Mouse (Mus musculus): ENCODE measurements around the gene Med7. TPM values are rescaled to one million over a fixed set of nuclear protein-coding genes. Genes with fewer than 3 reads are reported as not detected.

Med7 gene
- polyA plus RNA-seq, 1 experiment from 2014 or later = 39.4 TPM

GRCm38 (mm10) chr11:46435363-46435762, 1.4 kb upstream of the Med7 start:
- Histone ChIP-seq H3K4me3 (ENCODE audit: low read depth, low read length) (no peak overlapping the region), H3K27me3 (ENCODE audit: insufficient read depth, low read length) (no peaks in the 10 kb centered on the region), H3K9ac (replicated peaks) (no peak overlapping the region), H3K36me3 (replicated peaks; ENCODE audit: insufficient read depth, low read length) (peaks cover 10% of the 10 kb centered on the region), H3K4me1 (ENCODE audit: insufficient read depth) (peaks cover 9% of the 10 kb centered on the region), H3K27ac (ENCODE audit: low read depth) (0 out of 2 replicates have a peak overlapping the region, but pooled peaks have one; percentile 9), H3K4me2 (ENCODE audit: low read depth, low read length) (peak overlapping the region; percentile 62), H3K9me3 (ENCODE audit: low read length) (no peaks in the 10 kb centered on the region)
- no peak for ATAC-seq
- no peak for DNase-seq
- TF ChIP-seq CTCF (IDR thresholded peaks at IDR 0.05; ENCODE audit: low read depth) (no peak), EP300 (IDR thresholded peaks at IDR 0.05; ENCODE audit: low read depth) (peak; percentile 74)

GRCm38 (mm10) chr11:46437459-46438000, 805 bp downstream of the Med7 start:
- Histone ChIP-seq H3K27ac (ENCODE audit: low read depth) (peak overlapping the region; percentile 100), H3K9ac (replicated peaks) (peak overlapping the region; percentile 100), H3K9me3 (ENCODE audit: low read length) (no peaks in the 10 kb centered on the region), H3K4me1 (ENCODE audit: insufficient read depth) (peaks cover 9% of the 10 kb centered on the region), H3K4me3 (ENCODE audit: low read depth, low read length) (peak overlapping the region; percentile 100), H3K27me3 (ENCODE audit: insufficient read depth, low read length) (no peaks in the 10 kb centered on the region), H3K4me2 (ENCODE audit: low read depth, low read length) (peak overlapping the region; percentile 87), H3K36me3 (replicated peaks; ENCODE audit: insufficient read depth, low read length) (peaks cover 19% of the 10 kb centered on the region)
- no peak for TF ChIP-seq EP300 (IDR thresholded peaks at IDR 0.05; ENCODE audit: low read depth)
- no peak for TF ChIP-seq CTCF (IDR thresholded peaks at IDR 0.05; ENCODE audit: low read depth)
- DNase-seq (no peak), ATAC-seq (peak; percentile 26)
- under 1% methylated on average over 23 of the region's 23 CpGs for WGBS (ENCODE audit: insufficient replicate concordance)

GRCm38 (mm10) chr11:46439005-46439543, 2.3 kb downstream of the Med7 start:
- Histone ChIP-seq H3K27ac (ENCODE audit: low read depth) (no peak overlapping the region), H3K4me2 (ENCODE audit: low read depth, low read length) (peak overlapping the region; percentile 42), H3K4me1 (ENCODE audit: insufficient read depth) (peaks cover 9% of the 10 kb centered on the region), H3K27me3 (ENCODE audit: insufficient read depth, low read length) (no peaks in the 10 kb centered on the region), H3K36me3 (replicated peaks; ENCODE audit: insufficient read depth, low read length) (peaks cover 27% of the 10 kb centered on the region), H3K9me3 (ENCODE audit: low read length) (no peaks in the 10 kb centered on the region), H3K4me3 (ENCODE audit: low read depth, low read length) (peak overlapping the region; percentile 100; the same call in 1 of the 2 replicates), H3K9ac (replicated peaks) (no peak overlapping the region)
- no peak for ATAC-seq
- WGBS (ENCODE audit: insufficient replicate concordance) = 57% methylated on average over 5 of the region's 5 CpGs
- no peak for TF ChIP-seq CTCF (IDR thresholded peaks at IDR 0.05; ENCODE audit: low read depth)
- no peak for TF ChIP-seq EP300 (IDR thresholded peaks at IDR 0.05; ENCODE audit: low read depth)
- no peak for DNase-seq

- H3K4me2 ChIP-seq (ENCODE audit: low read depth, low read length) = no peak overlapping the region
- peaks cover 27% of the 10 kb centered on the region for H3K36me3 ChIP-seq (replicated peaks; ENCODE audit: insufficient read depth, low read length)
- H3K9ac ChIP-seq (replicated peaks) = no peak overlapping the region
- no peaks in the 10 kb centered on the region for H3K9me3 ChIP-seq (ENCODE audit: low read length)
- no peak overlapping the region for H3K4me3 ChIP-seq (ENCODE audit: low read depth, low read length)
- no peaks in the 10 kb centered on the region for H3K27me3 ChIP-seq (ENCODE audit: insufficient read depth, low read length)
- H3K4me1 ChIP-seq (ENCODE audit: insufficient read depth) = peaks cover 3% of the 10 kb centered on the region
- H3K27ac ChIP-seq (ENCODE audit: low read depth) = no peak overlapping the region
- no peak for TF ChIP-seq CTCF (IDR thresholded peaks at IDR 0.05; ENCODE audit: low read depth)
- TF ChIP-seq EP300 (IDR thresholded peaks at IDR 0.05; ENCODE audit: low read depth) = peak; percentile 93
- WGBS (ENCODE audit: insufficient replicate concordance) = 35% methylated on average over 1 of the region's 1 CpGs
- DNase-seq = no peak
- ATAC-seq = peak; percentile 43
These were observed 5.0 kb downstream of the Med7 start for GRCm38 (mm10) chr11:46441774-46442173.

- Histone ChIP-seq H3K27ac (ENCODE audit: low read depth) (no peak overlapping the region), H3K4me3 (ENCODE audit: low read depth, low read length) (no peak overlapping the region), H3K4me2 (ENCODE audit: low read depth, low read length) (no peak overlapping the region), H3K9me3 (ENCODE audit: low read length) (no peaks in the 10 kb centered on the region), H3K4me1 (ENCODE audit: insufficient read depth) (no peaks in the 10 kb centered on the region; the same call in none of the 2 replicates), H3K36me3 (replicated peaks; ENCODE audit: insufficient read depth, low read length) (peaks cover 27% of the 10 kb centered on the region), H3K9ac (replicated peaks) (no peak overlapping the region), H3K27me3 (ENCODE audit: insufficient read depth, low read length) (no peaks in the 10 kb centered on the region)
- ATAC-seq (peak; percentile 35; the same call in 1 of the 2 replicates), DNase-seq (no peak)
- TF ChIP-seq EP300 (IDR thresholded peaks at IDR 0.05; ENCODE audit: low read depth) = no peak
- TF ChIP-seq CTCF (IDR thresholded peaks at IDR 0.05; ENCODE audit: low read depth) = peak; percentile 62
- 76% methylated on average over 1 of the region's 1 CpGs for WGBS (ENCODE audit: insufficient replicate concordance)
These were observed 6.4 kb downstream of the Med7 start for GRCm38 (mm10) chr11:46443152-46443551.

- Histone ChIP-seq H3K4me3 (ENCODE audit: low read depth, low read length) (no peak overlapping the region), H3K9me3 (ENCODE audit: low read length) (no peaks in the 10 kb centered on the region), H3K9ac (replicated peaks) (no peak overlapping the region), H3K4me2 (ENCODE audit: low read depth, low read length) (no peak overlapping the region), H3K36me3 (replicated peaks; ENCODE audit: insufficient read depth, low read length) (peaks cover 24% of the 10 kb centered on the region), H3K27ac (ENCODE audit: low read depth) (no peak overlapping the region), H3K4me1 (ENCODE audit: insufficient read depth) (no peaks in the 10 kb centered on the region; the same call in none of the 2 replicates), H3K27me3 (ENCODE audit: insufficient read depth, low read length) (no peaks in the 10 kb centered on the region)
- no peak for DNase-seq
- WGBS (ENCODE audit: insufficient replicate concordance) = 72% methylated on average over 5 of the region's 5 CpGs
- TF ChIP-seq CTCF (IDR thresholded peaks at IDR 0.05; ENCODE audit: low read depth) = no peak
- TF ChIP-seq EP300 (IDR thresholded peaks at IDR 0.05; ENCODE audit: low read depth) = no peak
- ATAC-seq = no peak
These were observed 7.3 kb downstream of the Med7 start for GRCm38 (mm10) chr11:46443979-46444378.
